Mouse (Mus musculus) cerebellum, adult 2 months (tissue): ENCODE data around the gene Klrc3.
"Not testable (repeated sequence)": the region's sequence is repeated elsewhere in the genome, so short reads cannot be mapped to it uniquely, and the experiment has no call there.

Experiments used
- CTCF ChIP-seq: fragments of 200-500 bp; IDR thresholded peaks from 2 replicates; pipeline ENCODE4 v1.5.1; 2011; ENCODE audit warnings: low read depth, mild to moderate bottlenecking, control low read depth, low read length, moderate library complexity, borderline replicate concordance; ENCODE audit not compliant: insufficient read depth
- POLR2A ChIP-seq: fragments of 200-500 bp; IDR thresholded peaks from 2 replicates; pipeline ENCODE4 v1.6.1; 2011; ENCODE audit warnings: low read length, control low read depth, borderline replicate concordance; ENCODE audit not compliant: insufficient read depth

DNA sequence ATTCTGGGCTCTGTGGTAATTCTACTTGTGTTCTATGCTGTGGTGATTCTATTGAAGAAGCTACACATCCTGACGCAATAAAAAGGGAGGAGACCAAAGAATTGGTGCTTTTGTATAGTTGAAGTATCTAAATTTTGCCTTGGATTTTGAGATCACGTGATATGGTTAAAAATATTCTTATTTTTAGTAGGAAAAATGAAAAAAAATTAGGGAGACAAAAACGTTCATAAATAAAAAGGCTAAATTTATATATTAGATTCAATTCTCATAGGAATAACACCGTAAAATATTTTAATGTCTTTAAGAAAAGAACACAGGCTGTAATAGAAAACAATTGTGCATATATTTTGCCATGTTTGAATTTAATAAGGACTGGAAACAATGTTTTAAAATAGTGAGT lies 17.5 kb upstream of the Klrc3 start, which contains the start of gene Klrc2:
- not testable (repeated sequence) for TF ChIP-seq CTCF, POLR2A
